ENCODE assay signal across 14 mouse cellular contexts in genomic region chr2:154475861-154476260, GRCm38 (mm10). TPM values are rescaled to one million over a fixed set of nuclear protein-coding genes. Genes with fewer than 3 reads are reported as not detected.
DNase-seq lines count a peak whose midpoint lies in the region.
"Had no signal": no experiment of that assay in that cellular context is flagged by ENCODE, and none has a peak within 500 bp of the region (broad histone marks: within the 10 kb centered on the region; RNA-seq: fewer than 3 reads in every experiment).

No protein-coding gene starts in this region.

- intact Hi-C loops in heart, postnatal 10 days (cut with DNase I) = no loop called here

- peak; percentile 50 to 55 for DNase-seq in cerebellum, adult 18-20 months
- no peak for DNase-seq in cerebellum, postnatal 4 days (ENCODE audit: low spot score in 2 of 2)
- DNase-seq in cerebellum, postnatal 14 days = peak; percentile 52 to 59
- no peak for DNase-seq in cerebellum, adult 9-10 months
- DNase-seq in heart, adult 11 months = peak; percentile 63
- DNase-seq in heart, postnatal 10 days = no peak
- peak; percentile 42 to 48 for DNase-seq in cerebellum, postnatal 36 days
- DNase-seq: adrenal gland, postnatal 10 days; adrenal gland, postnatal 36 days; B cell, adult 2 months; embryo, embryonic 11 days; gastrocnemius, postnatal 25 days; heart, adult 2 months; kidney, adult 2 months had no signal

RNA-seq across cellular contexts. Expression of gene Cbfa2t2, which starts 39.6 kb away (rescaled TPM):
- total RNA-seq in heart, postnatal 10 days (2021) = 10 to 100 TPM; 23.5 to 25.3 TPM

Comparison
In these comparisons a context has a peak if more than half of its experiments do, and no peak if none do; other contexts are left out.
1. DNase-seq: peak in cerebellum, adult 18-20 months (2 of 2), cerebellum, postnatal 14 days (2 of 2), heart, adult 11 months (single experiment) and cerebellum, postnatal 36 days (2 of 2); none in cerebellum, postnatal 4 days (0 of 2), cerebellum, adult 9-10 months (single experiment) and heart, postnatal 10 days (0 of 2).